Mouse (Mus musculus) embryonic fibroblast, embryonic 13.5 days (primary cell): ENCODE measurements around the gene Arhgap28.

Experiments used
- CTCF ChIP-seq: IDR thresholded peaks from 2 replicates; pipeline ENCODE4 v1.5.1; 2011; ENCODE audit warnings: mild to moderate bottlenecking, control low read depth, low read length, moderate library complexity, borderline replicate concordance; ENCODE audit not compliant: insufficient read depth
- POLR2A ChIP-seq: IDR thresholded peaks from 2 replicates; pipeline ENCODE4 v1.6.1; 2011; ENCODE audit warnings: low read depth, mild to moderate bottlenecking, control low read depth, low read length, moderate library complexity

GRCm38 (mm10) chr17:67919959-67920358, 84.0 kb downstream of the Arhgap28 start:
- no peak for TF ChIP-seq CTCF
- TF ChIP-seq POLR2A = no peak
